Mouse (Mus musculus) hindbrain, embryonic 11.5 days (tissue): ENCODE results near the gene Sprr2j-ps. TPM values are rescaled to one million over a fixed set of nuclear protein-coding genes. Genes with fewer than 3 reads are reported as not detected.

Experiments used
- ATAC-seq: fragments of 200-750 bp; cut with Nextera tagmentation; 2 replicates; pipeline ENCODE4 v1.8.0; 2017; ENCODE audit warnings: mild to moderate bottlenecking, moderate TSS enrichment, moderate library complexity; ENCODE audit not compliant: low FRiP score
- DNase-seq: peaks from one replicate; pipeline ENCODE4 v3.0.0-alpha.2; 2015; ENCODE audit warnings: low spot score
- H3K27ac ChIP-seq: fragments of 300-500 bp; sonication (generic); 2 replicates; pipeline ENCODE4 v1.5.1; 2014; ENCODE audit warnings: mild to moderate bottlenecking, low read depth, low read length
- H3K27me3 ChIP-seq: fragments of 300-500 bp; sonication (generic); 2 replicates; pipeline ENCODE4 v1.6.1; 2014; ENCODE audit warnings: mild to moderate bottlenecking, low read length, moderate library complexity, mixed read lengths; ENCODE audit not compliant: control insufficient read depth, insufficient read depth
- H3K36me3 ChIP-seq: fragments of 300-500 bp; sonication (generic); 2 replicates; pipeline ENCODE4 v1.6.1; 2014; ENCODE audit warnings: mild to moderate bottlenecking, low read length, moderate library complexity, mixed read lengths; ENCODE audit not compliant: control insufficient read depth, insufficient read depth
- H3K4me1 ChIP-seq: fragments of 300-500 bp; sonication (generic); replicated peaks from 2 replicates; pipeline ENCODE4 v1.6.1; 2014; ENCODE audit warnings: low read length, mixed read lengths; ENCODE audit not compliant: control insufficient read depth, insufficient read depth
- H3K4me2 ChIP-seq: fragments of 300-500 bp; sonication (generic); replicated peaks from 2 replicates; pipeline ENCODE4 v1.6.1; 2014; ENCODE audit warnings: mild to moderate bottlenecking, low read depth, low read length
- H3K4me3 ChIP-seq: fragments of 300-500 bp; sonication (generic); 2 replicates; pipeline ENCODE4 v1.5.1; 2014; ENCODE audit warnings: low read depth, low read length
- H3K9ac ChIP-seq: fragments of 300-500 bp; sonication (generic); 2 replicates; pipeline ENCODE4 v1.6.1; 2014; ENCODE audit warnings: low read depth, low read length
- H3K9me3 ChIP-seq: fragments of 300-500 bp; sonication (generic); 2 replicates; pipeline ENCODE4 v1.6.1; 2016; ENCODE audit warnings: low read length; ENCODE audit not compliant: control insufficient read depth
- WGBS: fragments of 180-500 bp; shearing (Covaris S2); extraction: QIAGEN DNeasy Blood & Tissue Kit; methylation state at CpG from one replicate; pipeline ENCODE4 v1.1.7; 2014; 5-methylcytosine and 5-hydroxymethylcytosine counted together
- polyA plus RNA-seq: library from polyadenylated mRNA; unstranded; fragments of >200 nt; fragmentation: Nextera tagmentation; extraction: Ambion mirVana; gene quantifications from 2 replicates; pipeline ENCODE4 v1.2.1, GENCODE M21; 2014

Sprr2j-ps gene
- polyA plus RNA-seq, 1 experiment from 2014 or later, result not detected

- Histone ChIP-seq H3K9ac (no peak overlapping the region), H3K4me1 (no peaks in the 10 kb centered on the region), H3K27ac (no peak overlapping the region), H3K4me2 (no peak overlapping the region), H3K4me3 (no peak overlapping the region), H3K9me3 (no peaks in the 10 kb centered on the region), H3K27me3 (no peaks in the 10 kb centered on the region), H3K36me3 (no peaks in the 10 kb centered on the region)
- WGBS, result 86% methylated on average over 5 of the region's 5 CpGs
- DNase-seq (no peak), ATAC-seq (no peak)
These were observed 37.3 kb downstream of the Sprr2j-ps start for GRCm38 (mm10) chr3:92455151-92455550.

- 70% methylated on average over 2 of the region's 2 CpGs for WGBS
- Histone ChIP-seq H3K27me3 (no peaks in the 10 kb centered on the region), H3K4me2 (no peak within 1 kb of the TSS), H3K4me3 (no peak within 1 kb of the TSS), H3K4me1 (no peaks in the 10 kb centered on the region), H3K9me3 (no peaks in the 10 kb centered on the region), H3K9ac (no peak within 1 kb of the TSS), H3K27ac (no peak within 1 kb of the TSS), H3K36me3 (no peaks in the 10 kb centered on the region)
- DNase-seq (no peak), ATAC-seq (no peak)
These were observed 40.7 kb downstream of the Sprr2j-ps start, which contains the start of gene Sprr3 for GRCm38 (mm10) chr3:92458620-92459019. TSS of gene Sprr3 (minus strand) at chr3:92458720.

DNA sequence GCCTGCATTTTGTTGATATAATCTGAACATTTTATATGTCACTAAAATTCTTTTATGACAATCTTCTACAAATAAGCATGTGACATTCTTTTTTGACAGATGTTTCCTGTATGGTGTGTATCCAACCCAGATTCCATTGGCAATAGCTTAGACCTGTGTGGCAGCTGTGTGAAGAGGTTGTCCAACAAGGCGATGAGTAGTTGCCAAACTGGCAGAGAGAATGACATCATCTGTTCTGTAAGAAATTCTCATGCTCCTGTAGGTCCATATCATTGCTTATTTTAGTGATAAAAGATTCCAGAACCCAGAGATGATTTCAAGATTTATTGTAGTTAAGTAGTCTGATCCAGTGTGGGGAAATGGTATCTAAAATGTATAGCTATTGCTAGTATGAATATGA, 48.7 kb downstream of the Sprr2j-ps start:
- ATAC-seq, result no peak
- Histone ChIP-seq H3K27ac (no peak overlapping the region), H3K4me1 (no peaks in the 10 kb centered on the region), H3K36me3 (no peaks in the 10 kb centered on the region), H3K27me3 (no peaks in the 10 kb centered on the region), H3K9ac (no peak overlapping the region), H3K9me3 (no peaks in the 10 kb centered on the region), H3K4me2 (no peak overlapping the region), H3K4me3 (no peak overlapping the region)
- 88% methylated on average over 1 of the region's 1 CpGs for WGBS
- no peak for DNase-seq

DNA sequence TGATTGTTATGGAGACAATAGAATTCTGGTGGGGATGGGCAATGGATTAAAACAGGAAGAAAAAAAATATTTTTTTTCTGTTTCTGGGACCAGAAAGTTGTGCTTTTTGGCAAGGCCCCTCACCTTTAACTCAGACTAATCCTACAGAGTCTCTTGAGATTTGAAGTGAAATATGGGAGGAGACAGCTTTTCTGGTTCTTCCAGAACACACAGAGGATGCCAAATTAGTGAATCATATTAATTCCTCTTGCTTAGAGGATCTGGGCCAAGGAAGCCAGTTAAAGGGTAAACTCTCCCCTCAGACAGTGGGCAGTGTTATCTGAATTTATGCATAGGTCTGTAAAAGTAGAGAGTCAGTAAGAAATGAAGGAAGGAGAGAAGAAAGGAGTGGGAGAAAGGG, 49.5 kb downstream of the Sprr2j-ps start:
- Histone ChIP-seq H3K4me2 (no peak overlapping the region), H3K4me3 (no peak overlapping the region), H3K9me3 (no peaks in the 10 kb centered on the region), H3K27me3 (no peaks in the 10 kb centered on the region), H3K4me1 (no peaks in the 10 kb centered on the region), H3K36me3 (no peaks in the 10 kb centered on the region), H3K9ac (no peak overlapping the region), H3K27ac (no peak overlapping the region)
- no peak for DNase-seq
- no peak for ATAC-seq

Other genes with a start within 250 kb of the Sprr2j-ps start
- gene Sprr2a1, start 202.3 kb upstream of the Sprr2j-ps start, polyA plus RNA-seq, result not detected in 2 replicates
- 0.40 and 0.50 TPM in 2 replicates for gene Sprr2a2, start 202.2 kb upstream of the Sprr2j-ps start, polyA plus RNA-seq
- gene Sprr2a3, start 132.7 kb upstream of the Sprr2j-ps start, polyA plus RNA-seq, result not detected in 2 replicates
- gene Sprr2b, start 101.5 kb upstream of the Sprr2j-ps start, polyA plus RNA-seq, result 0.45 TPM in 1 of 2 replicates, not detected in the other
- not detected in 2 replicates for gene Sprr2d, start 78.9 kb upstream of the Sprr2j-ps start, polyA plus RNA-seq
- gene Sprr2e, start 65.9 kb upstream of the Sprr2j-ps start, polyA plus RNA-seq, result not detected in 2 replicates
- not detected in 2 replicates for gene Sprr2f, start 52.9 kb upstream of the Sprr2j-ps start, polyA plus RNA-seq
- not detected in 2 replicates for gene Sprr2h, start 32.4 kb upstream of the Sprr2j-ps start, polyA plus RNA-seq
- gene Sprr2i, start 10.1 kb upstream of the Sprr2j-ps start, polyA plus RNA-seq, result not detected in 2 replicates
- gene Gm9774, start 11.3 kb downstream of the Sprr2j-ps start, polyA plus RNA-seq, result 5.6 and 5.9 TPM in 2 replicates
- gene Sprr2k, start 14.5 kb downstream of the Sprr2j-ps start, polyA plus RNA-seq, result not detected in 2 replicates
- gene Sprr1b, start 20.7 kb downstream of the Sprr2j-ps start, polyA plus RNA-seq, result not detected in 2 replicates
- not detected in 2 replicates for gene Sprr3, start 40.6 kb downstream of the Sprr2j-ps start, polyA plus RNA-seq
- gene Sprr1a, start 67.8 kb downstream of the Sprr2j-ps start, polyA plus RNA-seq, result not detected in 2 replicates
- gene Sprr4, start 82.4 kb downstream of the Sprr2j-ps start, polyA plus RNA-seq, result not detected in 2 replicates
- gene 2310046K23Rik, start 116.4 kb downstream of the Sprr2j-ps start, polyA plus RNA-seq, result not detected in 2 replicates
- gene Ivl, start 155.7 kb downstream of the Sprr2j-ps start, polyA plus RNA-seq, result not detected in 2 replicates
- not detected in 2 replicates for gene Smcp, start 170.9 kb downstream of the Sprr2j-ps start, polyA plus RNA-seq
- not detected in 2 replicates for gene 2210017I01Rik, start 189.4 kb downstream of the Sprr2j-ps start, polyA plus RNA-seq
- not detected in 2 replicates for gene Lce6a, start 203.6 kb downstream of the Sprr2j-ps start, polyA plus RNA-seq
- gene Lce1a1, start 230.2 kb downstream of the Sprr2j-ps start, polyA plus RNA-seq, result not detected in 2 replicates
- gene Lce1b, start 238.8 kb downstream of the Sprr2j-ps start, polyA plus RNA-seq, result not detected in 2 replicates